ENCODE assay signal across 13 mouse cellular contexts in genomic region chr2:174081833-174082232, GRCm38 (mm10).
"Had no signal": no experiment of that assay in that cellular context is flagged by ENCODE, and none has a peak within 500 bp of the region (broad histone marks: within the 10 kb centered on the region; RNA-seq: fewer than 3 reads in every experiment).

No protein-coding gene starts in this region.

- H3K27me3 ChIP-seq: liver, embryonic 13.5 days; midbrain, embryonic 13.5 days had no signal

- H3K4me3 ChIP-seq: liver, embryonic 13.5 days; midbrain, embryonic 13.5 days had no signal

- H3K4me2 ChIP-seq: liver, embryonic 13.5 days; midbrain, embryonic 13.5 days had no signal

- H3K9ac ChIP-seq: liver, embryonic 13.5 days; liver, postnatal 0 days; midbrain, embryonic 13.5 days had no signal

- H3K36me3 ChIP-seq: liver, embryonic 13.5 days; midbrain, embryonic 13.5 days had no signal

- DNase-seq: kidney, adult 2 months; kidney, postnatal 25 days; layer of hippocampus, adult 9-11 months; layer of hippocampus, postnatal 36 days; liver; liver, embryonic 13.5 days; liver, postnatal 0 days; lung, postnatal 36 days; right cerebral cortex, postnatal 14 days; thymus, adult 18-20 months; thymus, postnatal 14 days had no signal

- H3K9me3 ChIP-seq: liver, embryonic 13.5 days; midbrain, embryonic 13.5 days had no signal

- ATAC-seq: inflammation-experienced regulatory T-cells, adult 6 months; liver, postnatal 0 days; midbrain, embryonic 13.5 days had no signal

- H3K27ac ChIP-seq: liver, embryonic 13.5 days; midbrain, embryonic 13.5 days had no signal
